Mouse (Mus musculus): ENCODE data around the gene Cd160. TPM values are rescaled to one million over a fixed set of nuclear protein-coding genes. Genes with fewer than 3 reads are reported as not detected.

Gene Cd160
- polyA plus RNA-seq, 1 experiment from 2014 or later: 0.39 TPM

GRCm38 (mm10) chr3:96808136-96808535 lies 21.0 kb downstream of the Cd160 start:
- H3K4me2 ChIP-seq (ENCODE audit: low read length): no peak overlapping the region
- DNase-seq: no peak
- no peaks in the 10 kb centered on the region for H3K9me3 ChIP-seq (ENCODE audit: control insufficient read depth, low read length)
- H3K4me3 ChIP-seq (replicated peaks; ENCODE audit: low read depth, low read length): no peak overlapping the region
- H3K27me3 ChIP-seq (ENCODE audit: control insufficient read depth, insufficient read depth, low read length): no peaks in the 10 kb centered on the region
- no peaks in the 10 kb centered on the region for H3K36me3 ChIP-seq (ENCODE audit: control insufficient read depth, insufficient read depth, low read length)
- 0 out of 2 replicates have a peak, but pooled peaks cover 3% of the 10 kb centered on the region for H3K4me1 ChIP-seq (ENCODE audit: control insufficient read depth, insufficient read depth, low read length)
- ATAC-seq (ENCODE audit: low FRiP score, low TSS enrichment): no peak
- WGBS: 70% methylated on average over 3 of the region's 3 CpGs
- H3K9ac ChIP-seq (replicated peaks; ENCODE audit: low read length): no peak overlapping the region
- H3K27ac ChIP-seq (replicated peaks; ENCODE audit: low read depth, low read length): no peak overlapping the region

- Histone ChIP-seq H3K4me2 (ENCODE audit: low read length) (no peak overlapping the region), H3K27ac (replicated peaks; ENCODE audit: low read depth, low read length) (no peak overlapping the region), H3K4me1 (ENCODE audit: control insufficient read depth, insufficient read depth, low read length) (no peaks in the 10 kb centered on the region), H3K9ac (replicated peaks; ENCODE audit: low read length) (no peak overlapping the region), H3K36me3 (ENCODE audit: control insufficient read depth, insufficient read depth, low read length) (no peaks in the 10 kb centered on the region), H3K9me3 (ENCODE audit: control insufficient read depth, low read length) (no peaks in the 10 kb centered on the region), H3K27me3 (ENCODE audit: control insufficient read depth, insufficient read depth, low read length) (no peaks in the 10 kb centered on the region), H3K4me3 (replicated peaks; ENCODE audit: low read depth, low read length) (no peak overlapping the region)
- 74% methylated on average over 1 of the region's 1 CpGs for WGBS
- DNase-seq (no peak), ATAC-seq (ENCODE audit: low FRiP score, low TSS enrichment) (no peak)
These were observed 26.9 kb downstream of the Cd160 start for GRCm38 (mm10) chr3:96802214-96802613.

GRCm38 (mm10) chr3:96800254-96800653 lies 28.9 kb downstream of the Cd160 start:
- no peaks in the 10 kb centered on the region for H3K27me3 ChIP-seq (ENCODE audit: control insufficient read depth, insufficient read depth, low read length)
- no peak overlapping the region for H3K4me2 ChIP-seq (ENCODE audit: low read length)
- DNase-seq (no peak), ATAC-seq (ENCODE audit: low FRiP score, low TSS enrichment) (no peak)
- H3K4me1 ChIP-seq (ENCODE audit: control insufficient read depth, insufficient read depth, low read length): no peaks in the 10 kb centered on the region
- no peak overlapping the region for H3K4me3 ChIP-seq (replicated peaks; ENCODE audit: low read depth, low read length)
- H3K36me3 ChIP-seq (ENCODE audit: control insufficient read depth, insufficient read depth, low read length): no peaks in the 10 kb centered on the region; the same call in 1 of the 2 replicates
- H3K9ac ChIP-seq (replicated peaks; ENCODE audit: low read length): no peak overlapping the region
- WGBS: 87% methylated on average over 11 of the region's 11 CpGs
- no peaks in the 10 kb centered on the region for H3K9me3 ChIP-seq (ENCODE audit: control insufficient read depth, low read length)
- H3K27ac ChIP-seq (replicated peaks; ENCODE audit: low read depth, low read length): no peak overlapping the region

GRCm38 (mm10) chr3:96788506-96788905 lies 40.6 kb downstream of the Cd160 start:
- DNase-seq: no peak
- no peaks in the 10 kb centered on the region for H3K9me3 ChIP-seq (ENCODE audit: control insufficient read depth, low read length)
- no peak for ATAC-seq (ENCODE audit: low FRiP score, low TSS enrichment)
- no peak overlapping the region for H3K4me2 ChIP-seq (ENCODE audit: low read length)
- no peaks in the 10 kb centered on the region for H3K4me1 ChIP-seq (ENCODE audit: control insufficient read depth, insufficient read depth, low read length)
- H3K27me3 ChIP-seq (ENCODE audit: control insufficient read depth, insufficient read depth, low read length): no peaks in the 10 kb centered on the region
- no peak overlapping the region for H3K4me3 ChIP-seq (replicated peaks; ENCODE audit: low read depth, low read length)
- H3K36me3 ChIP-seq (ENCODE audit: control insufficient read depth, insufficient read depth, low read length): peaks cover 59% of the 10 kb centered on the region
- WGBS: 88% methylated on average over 8 of the region's 8 CpGs
- no peak overlapping the region for H3K27ac ChIP-seq (replicated peaks; ENCODE audit: low read depth, low read length)
- no peak overlapping the region for H3K9ac ChIP-seq (replicated peaks; ENCODE audit: low read length)

GRCm38 (mm10) chr3:96787784-96788183 lies 41.4 kb downstream of the Cd160 start:
- H3K36me3 ChIP-seq (ENCODE audit: control insufficient read depth, insufficient read depth, low read length): peaks cover 59% of the 10 kb centered on the region
- 93% methylated on average over 1 of the region's 1 CpGs for WGBS
- ATAC-seq (ENCODE audit: low FRiP score, low TSS enrichment) (no peak), DNase-seq (no peak)
- H3K27ac ChIP-seq (replicated peaks; ENCODE audit: low read depth, low read length): no peak overlapping the region
- no peaks in the 10 kb centered on the region for H3K4me1 ChIP-seq (ENCODE audit: control insufficient read depth, insufficient read depth, low read length)
- no peaks in the 10 kb centered on the region for H3K27me3 ChIP-seq (ENCODE audit: control insufficient read depth, insufficient read depth, low read length)
- H3K4me2 ChIP-seq (ENCODE audit: low read length): no peak overlapping the region
- no peak overlapping the region for H3K4me3 ChIP-seq (replicated peaks; ENCODE audit: low read depth, low read length)
- H3K9ac ChIP-seq (replicated peaks; ENCODE audit: low read length): no peak overlapping the region
- H3K9me3 ChIP-seq (ENCODE audit: control insufficient read depth, low read length): no peaks in the 10 kb centered on the region

DNA sequence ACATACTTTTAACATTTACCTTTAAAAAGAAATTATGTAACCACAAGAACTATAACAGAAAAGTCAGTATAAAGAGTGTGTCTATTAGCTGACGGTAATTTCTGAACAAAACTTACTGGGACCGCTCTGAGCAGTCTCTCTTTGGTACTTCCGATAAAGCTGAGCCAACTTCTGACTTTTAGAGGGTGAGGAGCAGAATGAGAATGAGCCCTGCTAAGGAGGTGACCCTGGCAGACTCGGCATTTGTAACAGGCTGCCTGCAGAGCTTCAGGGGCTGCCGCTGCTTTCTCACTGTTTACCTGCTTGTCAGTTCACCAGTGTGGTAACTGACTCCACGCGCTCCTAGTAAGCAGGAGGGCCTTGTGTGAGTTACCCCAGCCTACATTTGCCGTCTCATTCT lies 46.9 kb downstream of the Cd160 start:
- Histone ChIP-seq H3K4me2 (ENCODE audit: low read length) (no peak overlapping the region), H3K27ac (replicated peaks; ENCODE audit: low read depth, low read length) (no peak overlapping the region), H3K36me3 (ENCODE audit: control insufficient read depth, insufficient read depth, low read length) (peaks cover 34% of the 10 kb centered on the region), H3K4me3 (replicated peaks; ENCODE audit: low read depth, low read length) (no peak overlapping the region), H3K4me1 (ENCODE audit: control insufficient read depth, insufficient read depth, low read length) (no peaks in the 10 kb centered on the region), H3K9me3 (ENCODE audit: control insufficient read depth, low read length) (no peaks in the 10 kb centered on the region), H3K9ac (replicated peaks; ENCODE audit: low read length) (no peak overlapping the region), H3K27me3 (ENCODE audit: control insufficient read depth, insufficient read depth, low read length) (no peaks in the 10 kb centered on the region)
- ATAC-seq (ENCODE audit: low FRiP score, low TSS enrichment): no peak
- 73% methylated on average over 8 of the region's 8 CpGs for WGBS
- no peak for DNase-seq

DNA sequence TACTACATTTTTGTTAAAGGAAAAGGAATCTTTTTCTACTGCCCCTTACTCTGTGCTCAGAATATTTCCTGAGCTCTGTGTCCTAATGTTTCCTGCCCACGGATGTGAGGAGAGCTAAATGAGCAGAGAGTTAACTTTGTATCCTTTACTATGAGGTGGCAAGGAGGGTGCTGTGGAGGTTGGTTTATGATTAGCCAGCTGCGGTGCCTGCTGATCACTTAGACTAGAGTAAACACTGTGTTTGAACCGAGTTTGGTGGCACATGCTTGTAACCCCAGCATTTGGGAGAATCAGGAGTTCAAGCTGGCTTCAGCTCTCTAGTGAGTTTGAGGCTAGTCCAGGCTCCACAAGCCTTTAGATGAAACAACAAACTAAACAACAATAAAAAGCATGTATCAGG lies 52.0 kb downstream of the Cd160 start:
- Histone ChIP-seq H3K9ac (replicated peaks; ENCODE audit: low read length) (no peak overlapping the region), H3K4me3 (replicated peaks; ENCODE audit: low read depth, low read length) (no peak overlapping the region), H3K27me3 (ENCODE audit: control insufficient read depth, insufficient read depth, low read length) (no peaks in the 10 kb centered on the region), H3K27ac (replicated peaks; ENCODE audit: low read depth, low read length) (no peak overlapping the region), H3K4me1 (ENCODE audit: control insufficient read depth, insufficient read depth, low read length) (no peaks in the 10 kb centered on the region), H3K36me3 (ENCODE audit: control insufficient read depth, insufficient read depth, low read length) (peaks cover 9% of the 10 kb centered on the region; the same call in 1 of the 2 replicates), H3K4me2 (ENCODE audit: low read length) (no peak overlapping the region), H3K9me3 (ENCODE audit: control insufficient read depth, low read length) (no peaks in the 10 kb centered on the region)
- ATAC-seq (ENCODE audit: low FRiP score, low TSS enrichment): no peak
- 93% methylated on average over 3 of the region's 3 CpGs for WGBS
- DNase-seq: no peak

GRCm38 (mm10) chr3:96772949-96773348 lies 56.2 kb downstream of the Cd160 start:
- no peaks in the 10 kb centered on the region for H3K9me3 ChIP-seq (ENCODE audit: control insufficient read depth, low read length)
- H3K36me3 ChIP-seq (ENCODE audit: control insufficient read depth, insufficient read depth, low read length): peaks cover 8% of the 10 kb centered on the region; the same call in 1 of the 2 replicates
- H3K4me1 ChIP-seq (ENCODE audit: control insufficient read depth, insufficient read depth, low read length): no peaks in the 10 kb centered on the region
- no peaks in the 10 kb centered on the region for H3K27me3 ChIP-seq (ENCODE audit: control insufficient read depth, insufficient read depth, low read length)
- 63% methylated on average over 1 of the region's 1 CpGs for WGBS
- H3K4me3 ChIP-seq (replicated peaks; ENCODE audit: low read depth, low read length): no peak overlapping the region
- DNase-seq: no peak
- no peak overlapping the region for H3K4me2 ChIP-seq (ENCODE audit: low read length)
- H3K9ac ChIP-seq (replicated peaks; ENCODE audit: low read length): no peak overlapping the region
- no peak overlapping the region for H3K27ac ChIP-seq (replicated peaks; ENCODE audit: low read depth, low read length)
- ATAC-seq (ENCODE audit: low FRiP score, low TSS enrichment): no peak

- Histone ChIP-seq H3K27me3 (ENCODE audit: control insufficient read depth, insufficient read depth, low read length) (no peaks in the 10 kb centered on the region), H3K4me2 (ENCODE audit: low read length) (no peak overlapping the region), H3K9ac (replicated peaks; ENCODE audit: low read length) (no peak overlapping the region), H3K4me3 (replicated peaks; ENCODE audit: low read depth, low read length) (no peak overlapping the region), H3K27ac (replicated peaks; ENCODE audit: low read depth, low read length) (no peak overlapping the region), H3K4me1 (ENCODE audit: control insufficient read depth, insufficient read depth, low read length) (peaks cover 5% of the 10 kb centered on the region; the same call in 1 of the 2 replicates), H3K9me3 (ENCODE audit: control insufficient read depth, low read length) (no peaks in the 10 kb centered on the region), H3K36me3 (ENCODE audit: control insufficient read depth, insufficient read depth, low read length) (0 out of 2 replicates have a peak, but pooled peaks cover 3% of the 10 kb centered on the region)
- no peak for ATAC-seq (ENCODE audit: low FRiP score, low TSS enrichment)
- WGBS: 90% methylated on average over 5 of the region's 5 CpGs
- no peak for DNase-seq
These were observed 59.2 kb downstream of the Cd160 start for GRCm38 (mm10) chr3:96769971-96770370.

All from midbrain, embryonic 14.5 days (tissue).